Mouse (Mus musculus) testis, adult 2 months (tissue): ENCODE data around the gene Ebf4.

Experiments used
- CTCF ChIP-seq: fragments of 200-500 bp; IDR thresholded peaks from 2 replicates; pipeline ENCODE4 v1.5.1; 2012; ENCODE audit warnings: low read depth, mild to moderate bottlenecking, inconsistent platforms, low read length, moderate library complexity; ENCODE audit not compliant: control insufficient read depth, insufficient read depth, insufficient replicate concordance
- POLR2A ChIP-seq: fragments of 200-500 bp; IDR thresholded peaks from 2 replicates; pipeline ENCODE4 v1.6.1; 2012; ENCODE audit warnings: low read depth, mild to moderate bottlenecking, inconsistent platforms, low read length, moderate library complexity; ENCODE audit not compliant: control insufficient read depth

GRCm38 (mm10) chr2:130327057-130327456 is 32.1 kb downstream of the Ebf4 start:
- TF ChIP-seq CTCF (no peak), POLR2A (no peak)
